Mouse (Mus musculus) spleen, postnatal 36 days (tissue): Measurements from ENCODE around the gene Tuba1a.
A peak's percentile ranks its signal among the peaks of the same experiment; 100 is the strongest.
"Not testable (repeated sequence)": the region's sequence is repeated elsewhere in the genome, so short reads cannot be mapped to it uniquely, and the experiment has no call there.

Source experiments
- DNase-seq, 2 experiments: peaks; one replicate each; pipeline ENCODE4 v3.0.0; 2022; ENCODE audit warnings: low spot score in 2 of 2, mixed read lengths in 1 of 2

Tuba1a gene

GRCm38 (mm10) chr15:98924682-98925081, 28.8 kb downstream of the Tuba1a start:
- no peak for DNase-seq

- no peak for DNase-seq
Observed at GRCm38 (mm10) chr15:98923031-98923537, 30.4 kb downstream of the Tuba1a start.

GRCm38 (mm10) chr15:98922581-98922980, 30.9 kb downstream of the Tuba1a start:
- no peak for DNase-seq

GRCm38 (mm10) chr15:98921510-98921909, 32.0 kb downstream of the Tuba1a start:
- no peak for DNase-seq

- not testable (repeated sequence) for DNase-seq
Observed at GRCm38 (mm10) chr15:98918499-98918895, 35.0 kb downstream of the Tuba1a start.

- DNase-seq: peak; percentile 100
Observed at GRCm38 (mm10) chr15:98917538-98918498, 35.7 kb downstream of the Tuba1a start, which contains the start of gene Lmbr1l. Gene Lmbr1l, minus strand, starts transcription at chr15:98918231.

GRCm38 (mm10) chr15:98917091-98917490, 36.4 kb downstream of the Tuba1a start:
- no peak for DNase-seq

GRCm38 (mm10) chr15:98916016-98916415, 37.5 kb downstream of the Tuba1a start:
- DNase-seq: no peak

GRCm38 (mm10) chr15:98914903-98915302, 38.6 kb downstream of the Tuba1a start:
- no peak for DNase-seq

- DNase-seq: no peak
Observed at GRCm38 (mm10) chr15:98904692-98905091, 48.8 kb downstream of the Tuba1a start.

GRCm38 (mm10) chr15:98902600-98902999, 50.9 kb downstream of the Tuba1a start:
- DNase-seq: no peak

GRCm38 (mm10) chr15:98901530-98901929, 52.0 kb downstream of the Tuba1a start:
- DNase-seq: no peak
